Mouse (Mus musculus): ENCODE data around the gene Nsun6. TPM values are rescaled to one million over a fixed set of nuclear protein-coding genes. Genes with fewer than 3 reads are reported as not detected.

Gene Nsun6
- polyA plus RNA-seq, 1 experiment = 4.5 TPM

- peaks cover 9% of the 10 kb centered on the region for H3K36me3 ChIP-seq (ENCODE audit: control insufficient read depth, insufficient read depth)
Observed at GRCm38 (mm10) chr2:14992531-14992930, 62.3 kb downstream of the Nsun6 start.

GRCm38 (mm10) chr2:14989350-14989749 is 65.5 kb downstream of the Nsun6 start:
- H3K36me3 ChIP-seq (ENCODE audit: control insufficient read depth, insufficient read depth) = peaks cover 11% of the 10 kb centered on the region
- H3K79me2 ChIP-seq (ENCODE audit: control insufficient read depth, insufficient read depth) = no peaks in the 10 kb centered on the region
- H3ac ChIP-seq (ENCODE audit: control insufficient read depth, insufficient read length, low read depth) = no peak overlapping the region
- no peaks in the 10 kb centered on the region for H3K79me3 ChIP-seq (ENCODE audit: low read depth)
- no peaks in the 10 kb centered on the region for H3K27me3 ChIP-seq (ENCODE audit: control insufficient read depth, insufficient read depth, insufficient read length)
- no peak overlapping the region for H3K4me3 ChIP-seq (ENCODE audit: insufficient read depth, poor library complexity, severe bottlenecking)
- no peak for TF ChIP-seq CEBPB (IDR thresholded peaks at IDR 0.05; ENCODE audit: low read depth)

More at GRCm38 (mm10) chr2:14992531-14992930, 62.3 kb downstream of the Nsun6 start:
- Histone ChIP-seq H3K79me3 (ENCODE audit: low read depth) (no peaks in the 10 kb centered on the region), H3ac (ENCODE audit: control insufficient read depth, insufficient read length, low read depth) (no peak overlapping the region), H3K27me3 (ENCODE audit: control insufficient read depth, insufficient read depth, insufficient read length) (no peaks in the 10 kb centered on the region), H3K79me2 (ENCODE audit: control insufficient read depth, insufficient read depth) (no peaks in the 10 kb centered on the region), H3K4me3 (ENCODE audit: insufficient read depth, poor library complexity, severe bottlenecking) (no peak overlapping the region)
- no peak for TF ChIP-seq FOSL1 (IDR thresholded peaks at IDR 0.05; ENCODE audit: insufficient read depth, low read length, poor library complexity, severe bottlenecking)
- no peak for TF ChIP-seq CEBPB (IDR thresholded peaks at IDR 0.05; ENCODE audit: low read depth)
- no peak for TF ChIP-seq CTCF (IDR thresholded peaks at IDR 0.05; ENCODE audit: control insufficient read depth, insufficient read depth, insufficient read length)
- no peak for TF ChIP-seq USF1 (IDR thresholded peaks at IDR 0.05; ENCODE audit: low read depth)
- TF ChIP-seq MYOD1 (IDR thresholded peaks at IDR 0.05; ENCODE audit: control insufficient read depth, insufficient read length, low read depth) = no peak
- TF ChIP-seq MAX (IDR thresholded peaks at IDR 0.05) = no peak
- TF ChIP-seq MYOG (IDR thresholded peaks at IDR 0.05; ENCODE audit: control insufficient read depth, extremely low read depth, insufficient read length) = no peak

GRCm38 (mm10) chr2:14988451-14988850 is 66.4 kb downstream of the Nsun6 start:
- no peak for TF ChIP-seq MYOG (IDR thresholded peaks at IDR 0.05; ENCODE audit: control insufficient read depth, extremely low read depth, insufficient read length)
- TF ChIP-seq CTCF (IDR thresholded peaks at IDR 0.05; ENCODE audit: control insufficient read depth, insufficient read depth, insufficient read length) = no peak
- TF ChIP-seq USF1 (IDR thresholded peaks at IDR 0.05; ENCODE audit: low read depth) = no peak
- TF ChIP-seq MAX (IDR thresholded peaks at IDR 0.05) = no peak
- no peak for TF ChIP-seq FOSL1 (IDR thresholded peaks at IDR 0.05; ENCODE audit: insufficient read depth, low read length, poor library complexity, severe bottlenecking)
- no peak for TF ChIP-seq MYOD1 (IDR thresholded peaks at IDR 0.05; ENCODE audit: control insufficient read depth, insufficient read length, low read depth)
- TF ChIP-seq CEBPB (IDR thresholded peaks at IDR 0.05; ENCODE audit: low read depth) = no peak
- Histone ChIP-seq H3K27me3 (ENCODE audit: control insufficient read depth, insufficient read depth, insufficient read length) (no peaks in the 10 kb centered on the region), H3K36me3 (ENCODE audit: control insufficient read depth, insufficient read depth) (peaks cover 16% of the 10 kb centered on the region)

GRCm38 (mm10) chr2:14984029-14984428 is 70.8 kb downstream of the Nsun6 start:
- no peaks in the 10 kb centered on the region for H3K27me3 ChIP-seq (ENCODE audit: control insufficient read depth, insufficient read depth, insufficient read length)
- TF ChIP-seq CEBPB (IDR thresholded peaks at IDR 0.05; ENCODE audit: low read depth) = no peak
- no peak for TF ChIP-seq FOSL1 (IDR thresholded peaks at IDR 0.05; ENCODE audit: insufficient read depth, low read length, poor library complexity, severe bottlenecking)
- TF ChIP-seq MAX (IDR thresholded peaks at IDR 0.05) = no peak
- no peak for TF ChIP-seq USF1 (IDR thresholded peaks at IDR 0.05; ENCODE audit: low read depth)
- TF ChIP-seq CTCF (IDR thresholded peaks at IDR 0.05; ENCODE audit: control insufficient read depth, insufficient read depth, insufficient read length) = no peak
- no peak for TF ChIP-seq MYOD1 (IDR thresholded peaks at IDR 0.05; ENCODE audit: control insufficient read depth, insufficient read length, low read depth)
- TF ChIP-seq MYOG (IDR thresholded peaks at IDR 0.05; ENCODE audit: control insufficient read depth, extremely low read depth, insufficient read length) = no peak

More at GRCm38 (mm10) chr2:14988451-14988850, 66.4 kb downstream of the Nsun6 start:
- Histone ChIP-seq H3ac (ENCODE audit: control insufficient read depth, insufficient read length, low read depth) (no peak overlapping the region), H3K4me3 (ENCODE audit: insufficient read depth, poor library complexity, severe bottlenecking) (no peak overlapping the region), H3K79me3 (ENCODE audit: low read depth) (no peaks in the 10 kb centered on the region), H3K79me2 (ENCODE audit: control insufficient read depth, insufficient read depth) (no peaks in the 10 kb centered on the region)

GRCm38 (mm10) chr2:14961493-14961892 is 93.4 kb downstream of the Nsun6 start:
- no peak overlapping the region for H3K4me3 ChIP-seq (ENCODE audit: insufficient read depth, poor library complexity, severe bottlenecking)
- no peak for TF ChIP-seq FOSL1 (IDR thresholded peaks at IDR 0.05; ENCODE audit: insufficient read depth, low read length, poor library complexity, severe bottlenecking)
- H3K27me3 ChIP-seq (ENCODE audit: control insufficient read depth, insufficient read depth, insufficient read length) = no peaks in the 10 kb centered on the region
- no peaks in the 10 kb centered on the region for H3K79me3 ChIP-seq (ENCODE audit: low read depth)
- no peaks in the 10 kb centered on the region for H3K36me3 ChIP-seq (ENCODE audit: control insufficient read depth, insufficient read depth)
- no peaks in the 10 kb centered on the region for H3K79me2 ChIP-seq (ENCODE audit: control insufficient read depth, insufficient read depth)
- H3ac ChIP-seq (ENCODE audit: control insufficient read depth, insufficient read length, low read depth) = no peak overlapping the region

More at GRCm38 (mm10) chr2:14984029-14984428, 70.8 kb downstream of the Nsun6 start:
- H3K79me2 ChIP-seq (ENCODE audit: control insufficient read depth, insufficient read depth) = no peaks in the 10 kb centered on the region
- no peaks in the 10 kb centered on the region for H3K79me3 ChIP-seq (ENCODE audit: low read depth)
- H3ac ChIP-seq (ENCODE audit: control insufficient read depth, insufficient read length, low read depth) = no peak overlapping the region
- H3K4me3 ChIP-seq (ENCODE audit: insufficient read depth, poor library complexity, severe bottlenecking) = no peak overlapping the region
- H3K36me3 ChIP-seq (ENCODE audit: control insufficient read depth, insufficient read depth) = peaks cover 19% of the 10 kb centered on the region

GRCm38 (mm10) chr2:14960963-14961488 is 93.8 kb downstream of the Nsun6 start:
- no peaks in the 10 kb centered on the region for H3K36me3 ChIP-seq (ENCODE audit: control insufficient read depth, insufficient read depth)
- H3K79me2 ChIP-seq (ENCODE audit: control insufficient read depth, insufficient read depth) = no peaks in the 10 kb centered on the region
- H3K79me3 ChIP-seq (ENCODE audit: low read depth) = no peaks in the 10 kb centered on the region
- H3K4me3 ChIP-seq (ENCODE audit: insufficient read depth, poor library complexity, severe bottlenecking) = no peak overlapping the region
- H3ac ChIP-seq (ENCODE audit: control insufficient read depth, insufficient read length, low read depth) = no peak overlapping the region
- H3K27me3 ChIP-seq (ENCODE audit: control insufficient read depth, insufficient read depth, insufficient read length) = no peaks in the 10 kb centered on the region
- TF ChIP-seq FOSL1 (IDR thresholded peaks at IDR 0.05; ENCODE audit: insufficient read depth, low read length, poor library complexity, severe bottlenecking) (no peak), MYOG (IDR thresholded peaks at IDR 0.05; ENCODE audit: control insufficient read depth, extremely low read depth, insufficient read length) (no peak), USF1 (IDR thresholded peaks at IDR 0.05; ENCODE audit: low read depth) (no peak), MYOD1 (IDR thresholded peaks at IDR 0.05; ENCODE audit: control insufficient read depth, insufficient read length, low read depth) (no peak), CEBPB (IDR thresholded peaks at IDR 0.05; ENCODE audit: low read depth) (no peak), MAX (IDR thresholded peaks at IDR 0.05) (no peak), CTCF (IDR thresholded peaks at IDR 0.05; ENCODE audit: control insufficient read depth, insufficient read depth, insufficient read length) (no peak)
